Mouse (Mus musculus): ENCODE data around the gene Tapbp. TPM values are rescaled to one million over a fixed set of nuclear protein-coding genes. Genes with fewer than 3 reads are reported as not detected.

Gene Tapbp
- total RNA-seq, 2 experiments from 2014 or later = 34.0 to 44.4 TPM

GRCm38 (mm10) chr17:33977861-33978557 lies 62.3 kb downstream of the Tapbp start:
- no peak for TF ChIP-seq CTCF (IDR thresholded peaks at IDR 0.05)
- intact Hi-C loops (cut with DNase I) = no loop called here
- peak overlapping the region; percentile 85 for H3K4me3 ChIP-seq
- no peak for DNase-seq
- peak overlapping the region; percentile 90 for H3K27ac ChIP-seq

DNA sequence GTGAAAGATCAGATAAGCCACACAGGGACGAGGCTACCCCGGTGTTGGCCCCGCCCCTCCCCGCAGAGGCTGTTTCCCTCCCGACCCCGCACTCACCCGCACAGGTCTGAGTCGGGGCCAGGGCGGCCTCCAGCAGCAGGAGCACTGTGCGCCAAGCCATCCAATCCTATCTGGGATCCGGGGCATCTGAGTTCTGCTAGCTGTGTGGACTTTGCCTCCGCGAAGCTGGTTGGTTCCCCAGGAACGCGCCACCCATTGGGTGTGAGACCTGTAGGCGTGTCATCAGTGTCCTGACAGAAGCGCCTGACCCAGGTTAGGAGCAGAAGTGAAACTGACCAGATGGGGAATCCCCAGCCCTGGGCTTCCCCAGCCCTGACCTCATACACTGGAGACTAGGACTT lies 62.9 kb downstream of the Tapbp start:
- H3K4me3 ChIP-seq = peak overlapping the region; percentile 85
- peak; percentile 88 for DNase-seq
- peak overlapping the region; percentile 90 for H3K27ac ChIP-seq
- intact Hi-C loops (cut with DNase I) = no loop called here
- TF ChIP-seq CTCF (IDR thresholded peaks at IDR 0.05) = no peak

Small RNAs within 50 kb of the gene (microRNA-seq; reads per million reads assigned to microRNA genes)
- gene Gm27740 = not detected

Other genes starting within 250 kb of the Tapbp start
- gene Hnrnpm, start 229.0 kb upstream of the Tapbp start, total RNA-seq (2021) = 10 to 100 TPM; 79.1 to 95.6 TPM
- gene March2, start 197.2 kb upstream of the Tapbp start, total RNA-seq (2021) = 10 to 100 TPM; 88.8 to 90.7 TPM
- gene Rab11b, start 155.4 kb upstream of the Tapbp start, total RNA-seq (2021) = 100 to 1,000 TPM; 134 to 150 TPM
- gene Angptl4, start 134.1 kb upstream of the Tapbp start, total RNA-seq (2021) = 1 to 10 TPM; 1.4 to 5.9 TPM
- gene Kank3, start 105.4 kb upstream of the Tapbp start, total RNA-seq (2021) = 10 to 100 TPM; 15.7 to 24.5 TPM
- 100 to 1,000 TPM; 541 to 640 TPM for gene Rps28, start 91.3 kb upstream of the Tapbp start, total RNA-seq (2021)
- 100 to 1,000 TPM; 351 to 407 TPM for gene Ndufa7, start 91.3 kb upstream of the Tapbp start, total RNA-seq (2021)
- 10 to 100 TPM; 13.8 to 16.1 TPM for gene Cd320, start 72.8 kb upstream of the Tapbp start, total RNA-seq (2021)
- gene Gm7029, start 42.1 kb upstream of the Tapbp start, total RNA-seq (2021) = not detected
- gene Kifc1, start 25.2 kb upstream of the Tapbp start, total RNA-seq (2021) = under 1 TPM; 0.23 to 0.33 TPM
- gene Platr17, start 10.8 kb upstream of the Tapbp start, total RNA-seq (2021) = not detected
- 10 to 100 TPM; 13.3 to 13.9 TPM for gene Daxx, start 6.5 kb upstream of the Tapbp start, total RNA-seq (2021)
- gene Zbtb22, start within 50 bp of the Tapbp start, total RNA-seq (2021) = 10 to 100 TPM; 14.5 to 14.8 TPM
- gene Rgl2, start 13.6 kb downstream of the Tapbp start, total RNA-seq (2021) = 10 to 100 TPM; 31.4 to 34.0 TPM
- 10 to 100 TPM; 51.2 to 67.6 TPM for gene Pfdn6, start 24.4 kb downstream of the Tapbp start, total RNA-seq (2021)
- gene Wdr46, start 24.8 kb downstream of the Tapbp start, total RNA-seq (2021) = 1 to 10 TPM; 8.6 to 8.8 TPM
- gene B3galt4, start 35.6 kb downstream of the Tapbp start, total RNA-seq (2021) = 1 to 10 TPM; 1.3 to 1.4 TPM
- gene Vps52, start 39.9 kb downstream of the Tapbp start, total RNA-seq (2021) = 10 to 100 TPM; 31.7 to 33.4 TPM
- gene Rps18, start 40.1 kb downstream of the Tapbp start, total RNA-seq (2021) = 100 to 1,000 TPM; 364 to 443 TPM
- gene H2-K1, start 84.4 kb downstream of the Tapbp start, total RNA-seq (2021) = 10 to 100 TPM; 28.2 to 41.1 TPM
- 10 to 100 TPM; 11.6 to 12.8 TPM for gene Ring1, start 108.8 kb downstream of the Tapbp start, total RNA-seq (2021)
- gene H2-Ke6, start 112.2 kb downstream of the Tapbp start, total RNA-seq (2021) = 10 to 100 TPM; 69.9 to 82.3 TPM
- 10 to 100 TPM; 44.6 to 49.5 TPM for gene Slc39a7, start 115.8 kb downstream of the Tapbp start, total RNA-seq (2021)
- gene Rxrb, start 115.9 kb downstream of the Tapbp start, total RNA-seq (2021) = 10 to 100 TPM; 40.5 to 41.7 TPM
- gene Col11a2, start 123.5 kb downstream of the Tapbp start, total RNA-seq (2021) = 1 to 10 TPM; 3.0 to 9.6 TPM
- gene H2-Oa, start 176.4 kb downstream of the Tapbp start, total RNA-seq (2021) = not detected
- gene H2-DMa, start 203.6 kb downstream of the Tapbp start, total RNA-seq (2021) = 1 to 10 TPM; 3.0 to 3.1 TPM
- gene Brd2, start 206.7 kb downstream of the Tapbp start, total RNA-seq (2021) = 10 to 100 TPM; 70.3 to 88.9 TPM
- gene H2-DMb2, start 227.4 kb downstream of the Tapbp start, total RNA-seq (2021) = under 1 TPM; 0.46 to 0.47 TPM
- gene H2-DMb1, start 237.2 kb downstream of the Tapbp start, total RNA-seq (2021) = under 1 TPM; 0.38 to 0.61 TPM